Mouse (Mus musculus) B cell, adult (primary cell): ENCODE data around the gene Slc13a2. TPM values are rescaled to one million over a fixed set of nuclear protein-coding genes. Genes with fewer than 3 reads are reported as not detected.

Experiments used
- total RNA-seq: library from RNA; stranded (reverse); gene quantifications from 4 replicates; pipeline ENCODE4 v1.2.4, GENCODE M21; 2023; ENCODE audit not compliant: inconsistent age

Slc13a2 gene
- total RNA-seq: not detected in 4 replicates

GRCm38 (mm10) chr11:78422055-78422819 lies at the start of gene Slc13a2:
Gene Slc13a2, minus strand, starts transcription at chr11:78422217.

GRCm38 (mm10) chr11:78465568-78466180 lies 43.7 kb upstream of the Slc13a2 start, which contains the start of gene Slc46a1:
Gene Slc46a1, plus strand, starts transcription at chr11:78465697.

GRCm38 (mm10) chr11:78386508-78387043 lies 35.4 kb downstream of the Slc13a2 start, which contains the start of gene Foxn1:
Gene Foxn1, minus strand, starts transcription at chr11:78386558.

Other genes starting within 250 kb of the Slc13a2 start
- gene Nek8, start 245.5 kb downstream of the Slc13a2 start, total RNA-seq: 15.4 to 24.4 TPM (median 18.0 TPM) in 4 replicates
- 4.0 to 5.8 TPM (median 5.6 TPM) in 4 replicates for gene Tlcd1, start 245.5 kb downstream of the Slc13a2 start, total RNA-seq
- 2,508 to 2,612 TPM (median 2,568 TPM) in 4 replicates for gene Rpl23a, start 238.6 kb downstream of the Slc13a2 start, total RNA-seq
- 0.99 to 1.9 TPM in 2 of 4 replicates, not detected in the others for gene Rab34, start 233.8 kb downstream of the Slc13a2 start, total RNA-seq
- gene Proca1, start 228.8 kb downstream of the Slc13a2 start, total RNA-seq: not detected in 4 replicates
- 55.1 to 64.3 TPM (median 58.4 TPM) in 4 replicates for gene Sdf2, start 176.5 kb downstream of the Slc13a2 start, total RNA-seq
- gene Supt6, start 176.2 kb downstream of the Slc13a2 start, total RNA-seq: 68.6 to 78.0 TPM (median 72.8 TPM) in 4 replicates
- 109 to 122 TPM (median 117 TPM) in 4 replicates for gene 2610507B11Rik, start 160.5 kb downstream of the Slc13a2 start, total RNA-seq
- 1.3 to 2.3 TPM (median 2.0 TPM) in 4 replicates for gene BC030499, start 131.4 kb downstream of the Slc13a2 start, total RNA-seq
- gene Spag5, start 120.7 kb downstream of the Slc13a2 start, total RNA-seq: 2.5 to 6.3 TPM (median 4.3 TPM) in 4 replicates
- 34.3 to 36.6 TPM (median 35.0 TPM) in 4 replicates for gene Aldoc, start 99.2 kb downstream of the Slc13a2 start, total RNA-seq
- gene Pigs, start 93.8 kb downstream of the Slc13a2 start, total RNA-seq: 53.8 to 62.9 TPM (median 56.3 TPM) in 4 replicates
- 55.4 to 61.9 TPM (median 57.2 TPM) in 4 replicates for gene Unc119, start 78.7 kb downstream of the Slc13a2 start, total RNA-seq
- gene Foxn1, start 35.7 kb downstream of the Slc13a2 start, total RNA-seq: not detected in 4 replicates
- 0.36 to 2.1 TPM (median 0.70 TPM) in 4 replicates for gene Slc46a1, start 43.5 kb upstream of the Slc13a2 start, total RNA-seq
- 2.1 to 2.7 TPM (median 2.3 TPM) in 4 replicates for gene Sarm1, start 75.5 kb upstream of the Slc13a2 start, total RNA-seq
- gene Vtn, start 76.9 kb upstream of the Slc13a2 start, total RNA-seq: not detected in 4 replicates
- not detected in 4 replicates for gene Sebox, start 81.2 kb upstream of the Slc13a2 start, total RNA-seq
- gene Tmem199, start 90.0 kb upstream of the Slc13a2 start, total RNA-seq: 34.4 to 42.9 TPM (median 41.0 TPM) in 4 replicates
- gene Poldip2, start 90.0 kb upstream of the Slc13a2 start, total RNA-seq: 30.4 to 43.1 TPM (median 39.2 TPM) in 4 replicates
- gene Tnfaip1, start 114.1 kb upstream of the Slc13a2 start, total RNA-seq: 15.2 to 18.9 TPM (median 15.9 TPM) in 4 replicates
- gene Ift20, start 114.1 kb upstream of the Slc13a2 start, total RNA-seq: 21.9 to 27.7 TPM (median 23.5 TPM) in 4 replicates
- gene Tmem97, start 128.6 kb upstream of the Slc13a2 start, total RNA-seq: 3.6 to 6.5 TPM (median 5.7 TPM) in 4 replicates